Mouse (Mus musculus) spleen, adult 2 months (tissue): ENCODE measurements around the gene Pde8a. TPM values are rescaled to one million over a fixed set of nuclear protein-coding genes. Genes with fewer than 3 reads are reported as not detected.
A peak's percentile ranks its signal among the peaks of the same experiment; 100 is the strongest.

Experiments used
- DNase-seq, 2 experiments: peaks; one replicate each; pipeline versions ENCODE4 v3.0.0 to v3.0.0-alpha.2; 2012 to 2021; ENCODE audit warnings: low spot score in 2 of 2, low read depth in 1 of 2
- H3K27ac ChIP-seq: fragments of 200-500 bp; 2 replicates; pipeline ENCODE4 v1.5.1; 2012; ENCODE audit warnings: low read length, inconsistent platforms; ENCODE audit not compliant: insufficient read depth
- H3K27me3 ChIP-seq: fragments of 200-500 bp; 2 replicates; pipeline ENCODE4 v1.6.1; 2012; ENCODE audit warnings: mild to moderate bottlenecking, moderate library complexity, low read length, inconsistent platforms; ENCODE audit not compliant: control insufficient read depth, insufficient read depth
- H3K36me3 ChIP-seq: fragments of 200-500 bp; 2 replicates; pipeline ENCODE4 v1.6.1; 2012; ENCODE audit warnings: mild to moderate bottlenecking, low read length, inconsistent platforms; ENCODE audit not compliant: control insufficient read depth, insufficient read depth
- H3K4me1 ChIP-seq: fragments of 200-500 bp; 2 replicates; pipeline ENCODE4 v1.6.1; 2011; ENCODE audit warnings: inconsistent platforms; ENCODE audit not compliant: control insufficient read depth, insufficient read depth, insufficient read length
- H3K4me3 ChIP-seq: fragments of 200-500 bp; 2 replicates; pipeline ENCODE4 v1.5.1; 2011; ENCODE audit warnings: mild to moderate bottlenecking, inconsistent platforms; ENCODE audit not compliant: insufficient read depth, insufficient read length; ENCODE audit errors: extremely low read depth
- CTCF ChIP-seq: fragments of 200-500 bp; IDR thresholded peaks from 2 replicates; pipeline ENCODE4 v1.5.1; 2011; ENCODE audit warnings: mild to moderate bottlenecking, inconsistent platforms; ENCODE audit not compliant: insufficient read depth, insufficient read length, insufficient replicate concordance; ENCODE audit errors: extremely low read depth
- POLR2A ChIP-seq: fragments of 200-500 bp; IDR thresholded peaks from 2 replicates; pipeline ENCODE4 v1.6.1; 2011; ENCODE audit warnings: low read depth, low read length, inconsistent platforms
- WGBS: fragments of 180-500 bp; shearing (Covaris S2); methylation state at CpG from one replicate; pipeline ENCODE4 v1.1.7; 2018; 5-methylcytosine and 5-hydroxymethylcytosine counted together
- polyA plus RNA-seq: library from polyadenylated mRNA; depleted of rRNA; stranded (reverse); fragments of >200 nt; gene quantifications from 2 replicates; pipeline ENCODE4 v1.2.3, GENCODE M21; 2012

Pde8a gene
- polyA plus RNA-seq, 1 experiment = 5.5 TPM

DNA sequence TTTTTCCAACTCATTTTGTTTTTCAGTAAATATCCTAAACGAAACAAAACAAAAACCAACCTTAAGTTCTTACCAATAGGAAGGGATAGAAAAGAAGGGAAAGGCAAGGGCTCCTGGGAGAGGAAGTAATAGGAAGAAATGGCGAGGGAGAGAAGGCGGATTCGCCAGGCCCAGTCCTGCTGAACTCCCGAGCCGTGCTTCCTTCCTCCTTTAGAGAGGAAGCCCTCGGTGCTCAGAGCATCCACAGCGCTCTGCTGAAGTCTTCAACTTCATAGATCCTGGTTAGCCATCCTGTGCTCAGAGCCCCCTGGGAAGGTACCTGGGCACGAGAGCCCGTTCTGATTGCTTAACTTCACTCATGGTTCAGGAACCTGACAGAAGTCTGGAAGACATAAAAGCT lies 114.3 kb downstream of the Pde8a start:
- WGBS = 47% methylated on average over 10 of the region's 10 CpGs
- no peaks in the 10 kb centered on the region for H3K27me3 ChIP-seq
- H3K36me3 ChIP-seq = no peaks in the 10 kb centered on the region
- no peaks in the 10 kb centered on the region for H3K4me1 ChIP-seq
- H3K4me3 ChIP-seq = no peak overlapping the region
- TF ChIP-seq CTCF (no peak), POLR2A (no peak)
- DNase-seq = no peak
- no peak overlapping the region for H3K27ac ChIP-seq

DNA sequence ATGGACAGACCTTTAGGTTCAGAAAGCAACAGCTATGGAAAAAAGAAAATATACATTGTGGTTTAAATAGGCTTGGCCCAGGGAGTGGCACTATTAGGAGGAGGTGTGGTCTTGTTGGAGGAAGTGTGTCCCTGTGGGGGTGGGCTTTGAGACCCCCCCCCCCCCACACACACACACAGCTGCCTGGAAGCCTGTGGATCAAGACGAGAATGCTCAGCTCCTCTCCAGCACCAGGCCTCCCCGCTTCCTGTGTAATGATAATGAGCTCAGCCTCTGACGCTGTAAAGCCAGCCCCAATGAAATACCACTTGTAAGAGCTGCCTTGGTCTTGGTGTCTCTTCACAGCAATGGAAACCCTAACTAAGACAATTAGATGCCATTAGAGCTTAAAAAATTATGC lies 117.4 kb downstream of the Pde8a start:
- no peaks in the 10 kb centered on the region for H3K27me3 ChIP-seq
- 55% methylated on average over 3 of the region's 3 CpGs for WGBS
- no peak for DNase-seq
- H3K36me3 ChIP-seq = peaks cover 4% of the 10 kb centered on the region; the same call in 1 of the 2 replicates
- TF ChIP-seq CTCF (no peak), POLR2A (no peak)
- H3K27ac ChIP-seq = no peak overlapping the region
- no peaks in the 10 kb centered on the region for H3K4me1 ChIP-seq
- no peak overlapping the region for H3K4me3 ChIP-seq

DNA sequence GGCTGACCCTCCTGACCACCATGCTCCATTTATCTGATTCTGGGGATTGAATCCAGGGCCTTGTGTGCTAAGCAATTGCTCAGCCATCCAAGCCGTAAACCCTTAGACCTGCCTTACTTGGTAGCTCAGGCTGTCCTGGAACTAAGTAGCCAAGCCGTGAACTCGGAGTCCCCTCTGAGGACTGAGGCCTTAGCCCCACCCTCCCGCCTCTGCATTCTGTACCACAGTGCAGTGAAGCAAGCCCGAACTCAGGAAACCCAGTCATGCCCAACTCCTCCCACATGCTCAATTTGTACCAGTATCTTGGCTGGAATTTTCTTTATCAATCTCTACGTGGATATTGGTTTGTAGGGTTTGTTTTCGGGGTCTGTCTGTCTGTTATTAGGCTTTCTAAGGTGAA lies 118.5 kb downstream of the Pde8a start:
- H3K36me3 ChIP-seq = peaks cover 4% of the 10 kb centered on the region; the same call in 1 of the 2 replicates
- no peak for DNase-seq
- H3K4me1 ChIP-seq = no peaks in the 10 kb centered on the region
- WGBS = 79% methylated on average over 7 of the region's 7 CpGs
- H3K27ac ChIP-seq = no peak overlapping the region
- H3K4me3 ChIP-seq = no peak overlapping the region
- TF ChIP-seq CTCF (no peak), POLR2A (no peak)
- H3K27me3 ChIP-seq = no peaks in the 10 kb centered on the region

DNA sequence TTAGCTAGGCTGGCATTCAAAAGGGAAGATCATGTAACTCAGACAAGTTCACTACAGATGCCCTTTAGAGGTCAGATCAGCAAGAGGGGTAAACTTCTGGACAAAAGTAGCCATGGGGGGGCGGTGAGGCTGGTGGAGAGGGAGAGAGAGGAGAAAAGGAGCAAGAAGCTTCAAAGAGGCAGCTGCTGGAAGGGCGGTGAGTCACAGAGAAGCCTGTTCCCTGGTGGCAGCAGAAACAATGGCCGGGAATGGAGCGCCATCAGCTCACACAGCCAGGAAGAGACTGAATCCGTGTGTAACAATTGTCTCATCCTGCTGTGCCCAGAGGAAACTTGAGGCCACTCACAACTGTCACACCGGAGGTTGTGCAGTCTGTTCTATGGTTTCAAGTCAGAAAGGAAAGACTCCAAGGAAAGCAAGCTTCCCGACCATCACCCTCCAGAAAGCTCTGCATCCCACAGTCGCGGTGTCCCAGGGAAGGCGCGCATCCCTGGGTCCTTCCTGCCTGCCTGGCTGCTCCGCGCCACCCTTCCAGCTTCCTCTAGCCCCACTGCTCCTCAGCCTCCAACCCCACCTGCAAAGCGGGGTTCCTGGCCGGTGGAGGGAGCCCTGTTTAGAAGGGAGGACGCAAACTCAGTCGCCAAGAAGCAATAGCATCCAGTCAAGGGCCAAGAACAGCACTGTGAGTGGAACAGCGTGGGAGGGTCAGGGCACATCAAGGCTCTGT lies 122.5 kb downstream of the Pde8a start:
- TF ChIP-seq CTCF (no peak), POLR2A (no peak)
- no peak for DNase-seq
- WGBS = 90% methylated on average over 18 of the region's 18 CpGs
- H3K4me3 ChIP-seq = no peak overlapping the region
- H3K27ac ChIP-seq = no peak overlapping the region
- no peaks in the 10 kb centered on the region for H3K4me1 ChIP-seq
- no peaks in the 10 kb centered on the region for H3K27me3 ChIP-seq
- peaks cover 15% of the 10 kb centered on the region for H3K36me3 ChIP-seq

DNA sequence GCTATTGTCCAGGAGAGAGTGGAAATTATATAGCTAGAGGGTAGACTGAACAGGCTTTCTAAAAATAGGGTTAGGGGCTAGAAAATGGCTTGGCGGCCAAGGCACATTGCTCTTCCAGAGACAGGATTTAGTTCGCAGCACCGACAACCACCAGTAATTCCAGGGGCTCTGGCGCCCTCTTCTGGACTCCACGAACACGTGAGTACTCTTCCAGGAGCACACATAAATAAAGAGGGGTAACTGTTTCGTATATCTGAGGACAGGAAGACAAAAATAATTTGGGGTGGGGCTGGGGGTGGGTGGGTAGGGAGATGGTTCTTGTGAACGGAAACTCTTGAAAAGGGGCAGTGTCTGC lies 123.0 kb downstream of the Pde8a start:
- Histone ChIP-seq H3K36me3 (peaks cover 16% of the 10 kb centered on the region), H3K4me1 (no peaks in the 10 kb centered on the region), H3K27ac (no peak overlapping the region), H3K27me3 (no peaks in the 10 kb centered on the region), H3K4me3 (no peak overlapping the region)
- no peak for TF ChIP-seq POLR2A
- peak; percentile 45; the same call in 1 of the 2 replicates for TF ChIP-seq CTCF
- 61% methylated on average over 8 of the region's 8 CpGs for WGBS
- DNase-seq = peak in 1 of 2 experiments; percentile 41

DNA sequence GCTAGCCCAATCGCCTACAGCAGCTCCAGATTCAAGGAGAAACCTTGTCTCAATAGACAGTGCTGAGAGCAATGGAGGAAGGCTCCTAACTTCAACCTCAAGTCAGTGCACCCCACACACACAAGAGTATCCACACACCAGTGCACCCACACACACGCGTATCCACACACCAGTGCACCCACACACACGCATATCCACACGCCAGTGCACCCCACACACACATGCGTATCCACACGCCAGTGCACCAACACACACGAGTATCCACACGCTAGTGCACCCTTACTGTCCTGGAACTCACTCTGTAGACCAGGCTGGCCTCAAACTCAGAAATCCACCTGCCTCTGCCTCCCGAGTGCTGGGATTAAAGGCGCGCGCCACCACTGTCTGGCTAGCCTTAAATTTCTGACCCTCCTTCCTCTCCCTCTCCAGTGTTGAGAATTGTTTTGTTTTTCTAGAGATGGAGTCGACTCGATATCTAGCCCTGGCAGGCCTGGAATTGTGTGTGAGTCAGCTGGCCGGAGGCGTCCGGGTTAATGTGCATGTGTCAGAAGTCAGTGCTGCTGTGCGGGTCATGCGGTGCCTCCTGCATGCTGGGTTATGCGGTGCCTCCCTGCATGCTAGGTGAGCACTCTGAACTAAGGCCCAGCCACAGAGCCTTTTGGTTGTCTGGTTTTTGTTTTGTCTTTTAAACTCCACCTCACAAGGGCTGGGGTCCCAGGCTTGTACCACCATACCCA lies 124.6 kb downstream of the Pde8a start:
- TF ChIP-seq POLR2A = no peak
- TF ChIP-seq CTCF = no peak
- 94% methylated on average over 21 of the region's 21 CpGs for WGBS
- Histone ChIP-seq H3K36me3 (peaks cover 21% of the 10 kb centered on the region), H3K27ac (no peak overlapping the region), H3K27me3 (no peaks in the 10 kb centered on the region), H3K4me3 (no peak overlapping the region), H3K4me1 (no peaks in the 10 kb centered on the region)
- no peak for DNase-seq

DNA sequence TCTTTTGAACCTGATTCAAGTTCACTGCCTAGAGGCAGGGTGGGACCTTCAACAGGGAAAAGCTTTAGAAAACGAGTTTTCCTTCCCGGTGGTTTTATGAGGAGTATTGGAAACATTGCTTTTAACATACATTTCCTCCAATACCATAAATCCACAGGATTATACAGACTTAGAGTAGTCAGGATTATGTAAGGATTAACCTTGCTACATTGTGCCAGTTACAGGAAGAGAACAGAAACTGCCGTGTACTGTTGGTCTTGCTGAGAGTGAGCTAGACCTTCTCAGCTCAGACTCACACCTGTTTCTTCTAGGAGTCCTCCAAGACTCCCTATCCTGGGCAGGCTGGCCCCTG lies 125.1 kb downstream of the Pde8a start:
- 79% methylated on average over 3 of the region's 3 CpGs for WGBS
- no peaks in the 10 kb centered on the region for H3K27me3 ChIP-seq
- H3K27ac ChIP-seq = no peak overlapping the region
- TF ChIP-seq CTCF = no peak
- no peak for TF ChIP-seq POLR2A
- peaks cover 26% of the 10 kb centered on the region for H3K36me3 ChIP-seq
- H3K4me1 ChIP-seq = peaks cover 4% of the 10 kb centered on the region; the same call in 1 of the 2 replicates
- DNase-seq = no peak
- H3K4me3 ChIP-seq = no peak overlapping the region
